ENCODE assay signal across 7 mouse cellular contexts in genomic region chr10:80406684-80407501, GRCm38 (mm10). TPM values are rescaled to one million over a fixed set of nuclear protein-coding genes. Genes with fewer than 3 reads are reported as not detected.
A peak's percentile ranks its signal among the peaks of the same experiment; 100 is the strongest.
DNase-seq lines count a peak whose midpoint lies in the region; ATAC-seq lines count a peak whose summit lies in the region.

Uqcr11 (minus strand) TSS chr10:80406830.

- H3K27ac ChIP-seq in intestine, embryonic 15.5 days, result peak within 1 kb of the TSS; percentile 81
- H3K27ac ChIP-seq in midbrain, embryonic 10.5 days (replicated peaks), result peak within 1 kb of the TSS; percentile 83

- peak; percentile 89 for ATAC-seq in intestine, embryonic 15.5 days

- no peaks in the 10 kb centered on the region for H3K27me3 ChIP-seq in intestine, embryonic 15.5 days (replicated peaks)
- H3K27me3 ChIP-seq in midbrain, embryonic 10.5 days (ENCODE audit: low read depth, poor library complexity, severe bottlenecking), result no peaks in the 10 kb centered on the region

- peak; percentile 91 to 92 for DNase-seq in adrenal gland, adult 18-20 months (ENCODE audit: low spot score in 2 of 2)
- peak; percentile 94 for DNase-seq in embryo, embryonic 11 days
- DNase-seq in gastrocnemius, postnatal 36 days, result peak; percentile 88 to 90
- DNase-seq in left cerebral cortex, postnatal 25 days (ENCODE audit: low spot score in 2 of 2), result peak; percentile 88 to 97
- peak; percentile 91 for DNase-seq in midbrain, embryonic 10.5 days (ENCODE audit: low spot score)
- peak; percentile 86 for DNase-seq in right cerebral cortex, postnatal 4 days

- peak within 1 kb of the TSS; percentile 85 for H3K4me2 ChIP-seq in intestine, embryonic 15.5 days (replicated peaks)

- 1% methylated on average over 27 of the region's 27 CpGs for WGBS in intestine, embryonic 15.5 days
- WGBS in midbrain, embryonic 10.5 days, result 3% methylated on average over 27 of the region's 27 CpGs

- H3K4me3 ChIP-seq in intestine, embryonic 15.5 days (replicated peaks), result peak within 1 kb of the TSS; percentile 75
- H3K4me3 ChIP-seq in midbrain, embryonic 10.5 days, result peak within 1 kb of the TSS; percentile 88

- peak within 1 kb of the TSS; percentile 72 for H3K9ac ChIP-seq in intestine, embryonic 15.5 days

- peaks cover 23% of the 10 kb centered on the region for H3K4me1 ChIP-seq in intestine, embryonic 15.5 days (replicated peaks)
- peaks cover 31% of the 10 kb centered on the region for H3K4me1 ChIP-seq in midbrain, embryonic 10.5 days

- peaks cover 45% of the 10 kb centered on the region for H3K36me3 ChIP-seq in intestine, embryonic 15.5 days
- peaks cover 59% of the 10 kb centered on the region for H3K36me3 ChIP-seq in midbrain, embryonic 10.5 days

- no peaks in the 10 kb centered on the region for H3K9me3 ChIP-seq in intestine, embryonic 15.5 days
- no peaks in the 10 kb centered on the region for H3K9me3 ChIP-seq in midbrain, embryonic 10.5 days (replicated peaks)

- intact Hi-C loops in gastrocnemius, postnatal 36 days (cut with DNase I), result no loop called here
- intact Hi-C loops in left cerebral cortex, postnatal 25 days (cut with DNase I), result no loop called here

RNA-seq across cellular contexts. Expression of gene Uqcr11, which starts in this region (rescaled TPM):
- total RNA-seq in adrenal gland, adult 18-20 months (2021), result 1,000 to 10,000 TPM in 1 of 2 experiments, 100 to 1,000 TPM in 1; 797 to 1,071 TPM
- total RNA-seq in gastrocnemius, postnatal 36 days (2021), result 100 to 1,000 TPM; 825 to 866 TPM
- polyA plus RNA-seq in intestine, embryonic 15.5 days (2015; fragmentation: Nextera tagmentation; extraction: Ambion mirVana), result 890 and 1,161 TPM in 2 replicates
- total RNA-seq in left cerebral cortex, postnatal 25 days (2021), result 100 to 1,000 TPM; 482 to 488 TPM
- 610 and 635 TPM in 2 replicates for polyA plus RNA-seq in midbrain, embryonic 10.5 days (2016; fragmentation: Nextera tagmentation; extraction: Ambion mirVana)

Comparison
In these comparisons a context has a peak if more than half of its experiments do, and no peak if none do; other contexts are left out.
1. Peak in every context shown above with its lines: DNase-seq, ATAC-seq, H3K4me3 ChIP-seq and H3K27ac ChIP-seq.